Mouse (Mus musculus): Measurements from ENCODE around the gene 3110009E18Rik.

Gene 3110009E18Rik

GRCm38 (mm10) chr1:120101227-120101609 is 19.8 kb upstream of the 3110009E18Rik start:
- no peak for DNase-seq (ENCODE audit: low read depth, low spot score)

GRCm38 (mm10) chr1:120105556-120105959 is 15.4 kb upstream of the 3110009E18Rik start:
- no peak for DNase-seq (ENCODE audit: low read depth, low spot score)

- no peak for DNase-seq (ENCODE audit: low read depth, low spot score)
These were observed 11.1 kb upstream of the 3110009E18Rik start for GRCm38 (mm10) chr1:120109741-120110432.

- DNase-seq (ENCODE audit: low read depth, low spot score), result no peak
These were observed 9.2 kb upstream of the 3110009E18Rik start for GRCm38 (mm10) chr1:120111766-120112165.

GRCm38 (mm10) chr1:120112251-120113187 is 8.5 kb upstream of the 3110009E18Rik start:
- DNase-seq (ENCODE audit: low read depth, low spot score), result no peak

- peak; percentile 8 for DNase-seq (ENCODE audit: low read depth, low spot score)
These were observed 5.3 kb upstream of the 3110009E18Rik start for GRCm38 (mm10) chr1:120115671-120116081.

GRCm38 (mm10) chr1:120116106-120116505 is 4.9 kb upstream of the 3110009E18Rik start:
- no peak for DNase-seq (ENCODE audit: low read depth, low spot score)

- DNase-seq (ENCODE audit: low read depth, low spot score), result no peak
These were observed 2.1 kb upstream of the 3110009E18Rik start for GRCm38 (mm10) chr1:120118854-120119253.

GRCm38 (mm10) chr1:120119389-120119788 is 1.6 kb upstream of the 3110009E18Rik start:
- DNase-seq (ENCODE audit: low read depth, low spot score), result no peak

GRCm38 (mm10) chr1:120120141-120120968 is 632 bp upstream of the 3110009E18Rik start:
- peak; percentile 4 for DNase-seq (ENCODE audit: low read depth, low spot score)

GRCm38 (mm10) chr1:120121930-120122530 is 1.0 kb downstream of the 3110009E18Rik start:
- no peak for DNase-seq (ENCODE audit: low read depth, low spot score)

GRCm38 (mm10) chr1:120122634-120123383 is 1.8 kb downstream of the 3110009E18Rik start:
- DNase-seq (ENCODE audit: low read depth, low spot score), result no peak

- DNase-seq (ENCODE audit: low read depth, low spot score), result no peak
These were observed 3.9 kb downstream of the 3110009E18Rik start for GRCm38 (mm10) chr1:120124839-120125238.

- DNase-seq (ENCODE audit: low read depth, low spot score), result no peak
These were observed 4.5 kb downstream of the 3110009E18Rik start for GRCm38 (mm10) chr1:120125471-120125870.

- DNase-seq (ENCODE audit: low read depth, low spot score), result no peak
These were observed 5.3 kb downstream of the 3110009E18Rik start for GRCm38 (mm10) chr1:120126318-120126717.

- no peak for DNase-seq (ENCODE audit: low read depth, low spot score)
These were observed 11.4 kb downstream of the 3110009E18Rik start for GRCm38 (mm10) chr1:120132376-120132775.

GRCm38 (mm10) chr1:120135934-120136786 is 15.2 kb downstream of the 3110009E18Rik start:
- no peak for DNase-seq (ENCODE audit: low read depth, low spot score)

- DNase-seq (ENCODE audit: low read depth, low spot score), result no peak
These were observed 18.0 kb downstream of the 3110009E18Rik start for GRCm38 (mm10) chr1:120138923-120139540.

- DNase-seq (ENCODE audit: low read depth, low spot score), result no peak
These were observed 19.2 kb downstream of the 3110009E18Rik start for GRCm38 (mm10) chr1:120140144-120140693.
